Mouse (Mus musculus): ENCODE measurements around the gene Larp1b.

- TF ChIP-seq CTCF (IDR thresholded peaks at IDR 0.05; ENCODE audit: low read depth) (no peak), EP300 (optimal IDR thresholded peaks at IDR 0.05) (no peak)
These were observed 98.2 kb downstream of the Larp1b start for GRCm38 (mm10) chr3:41047838-41048237.
